Mouse (Mus musculus) adrenal gland, postnatal 25 days (tissue): ENCODE results near the gene Coro2b. TPM values are rescaled to one million over a fixed set of nuclear protein-coding genes. Genes with fewer than 3 reads are reported as not detected.
"Not testable (repeated sequence)": the region's sequence is repeated elsewhere in the genome, so short reads cannot be mapped to it uniquely, and the experiment has no call there.

ENCODE experiments used
- DNase-seq: peaks from one replicate; pipeline ENCODE4 v3.0.0; 2021; ENCODE audit warnings: mixed read lengths
- total RNA-seq: library from RNA; stranded (reverse); gene quantifications from 2 replicates; pipeline ENCODE4 v1.2.3, GENCODE M21; 2021

Gene Coro2b
- total RNA-seq, 1 experiment from 2014 or later = 16.2 TPM

DNA sequence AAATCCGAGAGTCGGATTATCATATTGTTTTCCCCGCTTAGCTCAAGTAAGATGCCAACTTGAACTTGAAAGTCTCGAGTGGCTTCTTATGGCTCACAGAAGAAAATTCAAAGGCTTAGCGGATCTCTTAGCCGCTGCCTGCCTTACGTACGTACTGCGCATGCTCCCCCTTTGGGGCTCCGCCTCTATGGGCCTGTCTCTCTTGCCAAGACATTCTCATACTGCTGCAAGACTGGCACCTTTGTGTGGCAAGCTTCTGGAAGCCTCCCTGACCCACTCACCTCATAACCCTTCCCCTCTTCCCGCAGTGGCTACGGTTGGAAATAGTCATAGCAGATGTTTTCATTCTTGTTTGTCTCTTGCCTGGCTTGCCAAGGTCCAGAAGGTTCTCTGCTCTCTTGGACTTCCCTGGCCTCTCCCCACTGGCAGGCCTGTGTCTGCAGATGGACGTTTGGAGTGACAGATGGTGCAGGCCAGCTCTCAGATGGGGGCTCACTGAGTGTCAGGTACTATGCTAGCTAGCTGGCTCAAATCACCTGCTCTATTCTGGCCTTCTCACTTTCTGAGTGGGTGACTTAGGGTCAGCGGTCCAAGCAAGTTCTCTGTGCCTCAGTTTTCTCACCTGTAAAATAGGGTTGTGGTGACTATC lies 65.2 kb downstream of the Coro2b start:
- peak; percentile 35 for DNase-seq

GRCm38 (mm10) chr9:62471041-62471440 lies 65.8 kb downstream of the Coro2b start:
- DNase-seq = no peak

GRCm38 (mm10) chr9:62470398-62470797 lies 66.4 kb downstream of the Coro2b start:
- DNase-seq = peak; percentile 79

DNA sequence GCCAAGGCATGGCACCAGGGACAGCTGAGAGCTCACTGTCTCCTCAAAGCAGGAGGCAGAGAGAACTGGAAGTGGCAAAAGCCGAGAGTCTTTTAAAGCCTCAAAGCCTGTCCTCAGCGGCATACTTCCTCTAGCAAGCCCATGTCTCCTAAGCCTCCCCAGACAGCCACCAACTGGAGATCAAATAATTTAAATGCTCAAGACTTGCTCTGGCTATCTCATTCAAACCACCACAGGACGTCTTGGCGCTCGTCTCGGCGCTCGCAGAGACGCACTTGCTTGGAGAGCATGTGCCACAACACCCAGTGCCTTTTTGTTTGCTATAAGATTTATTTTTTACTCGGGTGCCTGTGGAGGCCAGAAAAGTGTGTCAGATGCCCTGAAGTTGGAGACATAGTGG lies 67.1 kb downstream of the Coro2b start:
- no peak for DNase-seq

DNA sequence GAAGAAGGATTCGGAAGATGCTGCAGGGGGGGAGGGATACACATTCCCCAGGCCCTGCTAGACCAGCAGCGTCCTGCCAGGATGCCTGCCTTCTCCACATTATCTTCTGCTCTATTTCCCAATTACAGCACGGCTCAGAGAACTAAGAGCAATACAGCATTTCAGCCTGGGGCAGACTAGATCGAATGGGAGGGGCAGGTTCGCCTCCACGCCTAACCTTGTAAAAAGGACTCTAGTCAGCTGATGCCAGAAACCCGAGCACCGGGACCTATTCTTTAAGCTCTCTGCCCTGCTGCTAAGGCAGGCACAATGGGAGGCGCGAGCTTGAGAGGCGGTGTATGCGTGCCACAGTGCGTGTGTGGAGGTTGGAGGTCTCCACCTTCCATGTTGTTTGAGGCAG lies 67.7 kb downstream of the Coro2b start:
- no peak for DNase-seq

- DNase-seq = no peak
These were observed 69.4 kb downstream of the Coro2b start for GRCm38 (mm10) chr9:62467413-62467784.

DNA sequence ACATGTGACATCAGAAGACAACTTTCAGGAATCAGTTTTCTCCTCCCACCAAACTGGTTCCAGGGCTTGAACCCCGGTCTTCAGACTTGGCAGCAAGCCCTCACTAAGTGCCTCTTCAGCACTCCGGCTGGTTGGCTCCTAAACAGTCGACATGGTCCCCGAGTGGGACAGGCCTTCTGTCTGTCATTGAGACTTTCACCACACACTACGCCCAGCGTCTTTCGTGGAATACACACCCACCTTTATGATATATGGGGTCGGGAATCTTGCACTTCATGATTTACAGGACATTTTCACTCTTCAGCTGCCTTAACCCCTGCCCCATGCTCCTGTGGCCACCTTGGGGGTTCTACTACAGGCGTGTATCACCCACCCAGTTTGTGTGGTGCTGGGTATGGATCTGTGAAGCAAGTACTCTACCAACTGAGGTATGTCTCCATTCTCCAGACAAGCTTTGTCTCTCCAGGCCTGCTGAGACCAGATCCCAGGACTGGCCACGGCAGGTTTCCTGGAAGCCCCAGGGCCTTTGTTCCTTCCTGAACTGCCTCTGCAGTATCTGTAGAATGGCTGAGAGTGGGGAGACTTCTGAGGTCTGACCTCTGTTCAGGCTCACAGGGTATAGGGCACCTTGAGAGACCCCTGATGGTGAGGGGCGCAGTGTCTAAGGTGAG lies 70.0 kb downstream of the Coro2b start:
- DNase-seq = no peak

DNA sequence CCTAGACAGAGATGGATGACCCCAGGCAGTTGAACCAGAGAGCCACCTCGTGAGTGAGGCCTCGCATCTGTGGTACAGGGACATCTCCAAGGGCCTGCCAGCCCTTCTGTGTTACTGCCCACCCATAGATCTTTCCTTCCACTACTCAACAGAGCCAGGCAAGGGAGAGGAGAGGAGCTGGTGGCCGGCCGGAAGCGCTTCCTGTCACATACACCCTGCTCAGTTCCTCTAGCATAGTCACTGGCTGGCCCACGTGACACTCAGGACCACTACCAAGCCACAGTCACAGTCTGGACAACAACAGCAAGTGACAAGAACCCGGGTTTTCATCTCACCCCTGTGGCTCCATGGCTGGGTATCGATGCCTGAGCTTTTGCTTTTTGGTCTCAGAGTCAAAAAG lies 70.8 kb downstream of the Coro2b start:
- no peak for DNase-seq

- DNase-seq = no peak
These were observed 72.1 kb downstream of the Coro2b start for GRCm38 (mm10) chr9:62464727-62465126.

DNA sequence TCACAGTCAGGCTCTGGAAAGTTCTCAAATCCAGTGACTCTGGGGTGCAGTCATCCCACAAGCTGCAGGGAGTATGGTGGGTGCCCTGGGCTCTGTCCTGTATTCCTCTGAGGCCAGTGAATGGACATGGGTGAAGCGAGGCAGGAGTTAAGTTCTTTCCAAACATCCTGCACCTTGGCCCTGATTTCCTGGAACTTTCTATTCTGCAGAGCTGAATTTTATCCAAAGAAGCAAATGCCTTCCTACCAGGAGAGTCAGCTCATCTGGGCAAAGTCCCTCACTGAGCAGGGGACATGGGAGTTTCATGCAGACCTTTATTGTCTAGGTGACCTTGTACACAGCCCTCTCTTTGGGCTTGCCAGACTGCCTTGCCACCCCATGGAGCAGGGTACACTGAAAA lies 75.1 kb downstream of the Coro2b start:
- no peak for DNase-seq

DNA sequence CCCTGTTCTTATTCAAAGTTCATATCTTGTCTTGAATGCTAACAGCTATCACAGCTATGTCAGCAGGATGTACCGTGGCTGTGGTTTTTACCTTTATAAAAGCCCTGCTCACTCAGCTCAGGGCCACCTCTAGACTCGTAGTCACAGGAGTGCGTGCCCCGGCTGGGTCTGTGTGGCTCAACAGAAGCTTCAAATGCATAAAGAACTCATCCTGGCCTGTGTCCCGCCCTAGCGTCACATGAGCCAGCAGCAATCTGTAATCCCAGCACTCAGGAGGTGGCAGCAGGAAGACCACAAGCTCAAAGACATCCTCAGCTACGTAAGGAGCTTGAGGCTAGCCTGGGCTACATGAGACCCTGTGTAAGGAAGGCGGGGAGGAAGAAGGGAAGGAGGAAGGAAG lies 75.7 kb downstream of the Coro2b start:
- no peak for DNase-seq

GRCm38 (mm10) chr9:62460086-62460485 lies 76.8 kb downstream of the Coro2b start:
- DNase-seq = no peak

DNA sequence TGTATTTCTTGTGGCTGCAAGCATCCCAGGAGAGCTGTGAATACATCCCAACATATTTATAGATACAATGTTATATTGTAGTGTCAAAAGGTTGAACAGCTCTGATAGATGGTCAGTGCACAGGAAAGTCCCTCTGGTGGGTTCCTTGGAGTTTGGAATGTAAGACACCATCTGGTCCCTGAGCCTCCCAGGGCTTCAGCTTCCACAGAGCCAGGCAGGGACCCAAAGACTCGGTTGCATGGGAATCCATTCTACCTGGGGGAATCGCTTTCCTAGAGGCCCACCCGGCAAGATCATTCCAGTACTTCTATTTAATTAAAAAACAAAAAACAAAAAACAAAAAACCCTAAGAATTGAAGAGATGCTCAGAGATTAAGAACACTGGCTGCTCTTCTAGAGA lies 78.4 kb downstream of the Coro2b start:
- DNase-seq = no peak

- peak; percentile 51 for DNase-seq
These were observed 80.8 kb downstream of the Coro2b start for GRCm38 (mm10) chr9:62456015-62456414.

DNA sequence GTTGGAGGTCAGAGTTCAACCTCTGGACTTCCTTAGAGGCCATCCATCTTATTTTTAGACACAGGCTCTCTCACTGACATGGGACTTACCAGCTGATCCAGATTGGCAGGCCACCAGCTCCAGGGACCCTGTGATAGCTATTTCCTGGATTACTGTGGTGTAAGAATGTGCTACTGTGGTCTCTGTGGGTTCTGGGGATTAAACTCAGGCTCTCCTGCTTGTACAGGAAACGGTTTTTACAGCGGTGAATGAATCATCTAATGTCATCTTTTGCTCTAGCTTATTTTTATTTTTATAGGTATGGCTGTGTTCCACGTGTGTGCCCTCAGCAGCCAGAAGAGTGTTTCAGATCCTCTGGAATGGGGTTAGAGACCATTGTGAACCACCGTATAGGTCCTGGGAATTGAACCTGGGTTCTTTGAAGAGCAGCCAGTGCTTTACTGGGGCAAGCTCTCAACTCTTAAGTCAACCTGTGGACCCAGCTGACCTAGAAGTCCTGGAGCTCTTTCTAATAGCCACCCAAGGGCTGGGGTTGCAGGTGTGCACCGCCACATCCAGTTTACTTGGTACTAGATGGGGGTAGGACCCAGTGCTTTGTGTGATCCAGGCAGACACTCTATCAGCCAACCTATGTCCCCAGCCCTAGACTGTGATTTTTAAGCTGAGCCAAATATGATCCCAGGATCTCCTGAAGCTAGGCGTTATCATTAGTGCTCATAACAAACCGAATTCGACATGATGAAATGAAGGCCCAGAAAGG lies 81.5 kb downstream of the Coro2b start:
- DNase-seq = no peak

GRCm38 (mm10) chr9:62452373-62452993 lies 84.4 kb downstream of the Coro2b start:
- peak; percentile 20 for DNase-seq

DNA sequence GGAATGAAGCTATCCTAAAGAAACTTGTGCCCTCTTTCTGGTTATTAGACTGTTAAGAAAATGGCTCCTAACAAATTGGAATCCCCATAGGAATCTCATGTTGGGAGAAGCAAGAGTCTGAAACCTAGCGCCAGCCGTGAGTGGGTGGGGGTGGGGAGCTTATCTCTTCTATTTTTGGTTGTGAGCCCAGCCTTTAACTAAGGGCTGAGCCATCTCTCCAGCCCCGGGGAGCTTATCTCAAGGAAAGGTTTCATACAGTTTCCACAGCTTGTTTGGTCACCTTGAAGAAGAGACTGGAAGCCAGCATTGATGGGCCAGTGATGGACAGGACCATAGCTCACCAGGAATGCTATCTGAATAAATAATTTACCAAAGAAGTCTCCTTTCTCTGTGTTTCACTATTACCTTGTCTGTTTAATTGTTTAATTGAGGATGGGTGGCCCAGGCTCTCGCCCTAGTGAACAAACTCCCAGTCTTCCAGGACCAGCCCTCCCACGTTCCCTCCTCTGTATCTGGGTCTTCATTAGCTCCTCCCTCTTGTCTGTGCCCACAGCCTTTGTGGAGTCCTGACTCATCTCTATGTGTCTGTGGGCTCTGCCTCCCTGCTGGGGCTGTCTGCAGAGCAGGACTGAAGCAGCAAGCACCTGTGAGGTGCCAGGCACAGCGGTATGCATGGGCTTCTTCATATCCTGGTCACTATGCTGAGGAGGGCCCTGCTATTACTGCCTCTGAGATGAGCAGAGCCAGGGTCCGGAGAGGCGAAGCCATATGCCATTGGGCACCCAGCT lies 85.1 kb downstream of the Coro2b start:
- DNase-seq = no peak

- DNase-seq = no peak
These were observed 86.0 kb downstream of the Coro2b start for GRCm38 (mm10) chr9:62450862-62451261.

GRCm38 (mm10) chr9:62450355-62450754 lies 86.5 kb downstream of the Coro2b start:
- DNase-seq = no peak

DNA sequence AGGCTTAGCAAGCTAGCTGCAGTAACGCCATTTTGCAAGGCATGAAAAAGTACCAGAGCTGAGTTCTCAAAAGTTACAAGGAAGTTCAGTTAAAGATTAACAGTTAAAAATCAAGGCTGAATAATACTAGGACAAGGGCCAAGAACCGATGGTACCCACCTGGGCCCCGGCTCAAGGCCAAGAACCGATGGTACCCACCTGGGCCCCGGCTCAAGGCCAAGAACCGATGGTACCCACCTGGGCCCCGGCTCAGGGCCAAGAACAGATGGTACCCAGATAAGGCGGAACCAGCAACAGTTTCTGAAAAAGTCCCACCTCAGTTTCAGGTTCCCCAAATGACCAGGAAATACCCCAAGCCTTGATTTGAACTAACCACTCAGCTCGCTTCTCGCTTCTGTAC lies 89.5 kb downstream of the Coro2b start:
- not testable (repeated sequence) for DNase-seq

DNA sequence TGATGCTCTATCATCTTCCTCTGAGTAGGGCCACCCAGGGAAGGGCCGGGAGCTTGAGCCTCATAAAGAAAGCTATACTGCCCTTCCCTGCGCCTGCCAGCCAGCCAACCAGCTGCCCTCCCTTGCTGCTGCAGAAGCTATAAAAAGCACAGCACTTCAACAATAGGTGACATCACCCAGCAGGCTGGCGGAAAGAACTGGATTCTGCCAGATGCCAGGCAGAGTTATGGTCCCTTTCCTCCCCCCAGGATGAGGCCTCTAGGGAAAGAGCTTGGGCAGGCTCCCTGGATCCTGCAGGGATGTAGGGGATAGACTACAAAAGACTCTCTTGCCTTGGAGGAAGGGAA lies 98.1 kb downstream of the Coro2b start:
- no peak for DNase-seq

GRCm38 (mm10) chr9:62438085-62438754 lies 98.6 kb downstream of the Coro2b start:
- no peak for DNase-seq
